Mouse (Mus musculus): ENCODE measurements around the gene Henmt1. TPM values are rescaled to one million over a fixed set of nuclear protein-coding genes. Genes with fewer than 3 reads are reported as not detected.
A peak's percentile ranks its signal among the peaks of the same experiment; 100 is the strongest.

Gene Henmt1
- total RNA-seq (2017) = not detected in 2 replicates

DNA sequence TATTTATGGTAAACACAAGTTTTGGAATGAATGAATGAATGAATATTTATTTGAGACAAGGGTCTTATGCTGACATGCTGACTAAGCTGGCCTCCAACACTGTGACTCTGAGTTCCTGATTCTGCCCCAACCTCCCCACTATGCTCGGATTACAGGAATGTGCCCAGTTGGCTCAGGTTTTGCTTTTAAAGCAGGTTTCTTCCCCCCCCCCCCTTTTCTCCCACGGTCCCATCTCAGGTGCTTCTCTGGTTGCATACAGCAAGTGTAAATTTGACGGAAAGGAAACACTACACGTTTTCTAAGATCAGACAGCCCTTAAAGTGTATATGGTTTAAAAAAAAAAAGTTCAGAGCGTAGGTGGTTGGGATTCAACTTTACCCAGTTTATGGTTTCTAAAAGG, at the start of gene Henmt1:
Henmt1 (plus strand) TSS at position 301 of the 400 bp plus-strand sequence.
- no peak for ATAC-seq (replicated peaks; ENCODE audit: low read depth, poor library complexity, severe bottlenecking)

DNA sequence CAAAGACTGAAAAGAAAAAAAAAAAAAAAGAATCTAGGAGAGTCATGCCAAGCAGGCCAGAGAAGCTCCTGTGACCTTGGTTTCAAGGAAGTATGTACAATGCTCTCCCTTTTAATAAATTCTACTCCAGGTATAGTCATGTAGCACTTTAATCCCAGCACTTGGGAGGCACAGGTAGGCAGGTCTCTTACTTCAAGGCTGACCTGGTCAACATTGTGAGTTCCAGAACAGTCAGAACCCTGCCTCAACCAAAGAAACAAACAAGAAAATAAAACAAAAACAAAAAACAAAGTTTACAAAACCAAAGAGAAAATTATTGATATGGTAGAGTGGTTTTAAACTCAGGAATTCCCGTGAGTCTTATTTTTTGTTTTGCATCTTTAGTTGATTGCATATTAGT, 49.8 kb upstream of the Henmt1 start, which contains the start of gene Fndc7:
Fndc7 (minus strand) TSS at position 101 of the 400 bp plus-strand sequence.
- ATAC-seq (replicated peaks; ENCODE audit: low read depth, poor library complexity, severe bottlenecking) = no peak

DNA sequence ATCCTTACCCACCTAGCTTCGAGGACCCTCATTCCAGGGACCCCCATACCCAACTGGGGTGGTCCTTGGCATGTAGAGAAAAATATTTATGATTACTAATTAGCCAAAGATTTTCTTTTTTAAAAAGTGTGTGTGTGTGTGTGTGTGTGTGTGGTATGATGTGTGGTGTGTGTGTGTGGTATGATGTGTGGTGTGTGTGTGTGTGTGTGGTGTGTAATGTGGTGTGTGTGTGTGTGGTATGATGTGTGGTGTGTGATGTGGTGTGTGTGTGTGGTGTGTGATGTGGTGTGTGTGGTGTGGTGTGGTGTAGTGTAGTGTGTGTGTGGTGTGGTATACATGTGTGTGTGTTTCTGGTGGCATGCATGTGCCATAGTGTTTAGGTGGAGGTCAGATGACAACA, 47.6 kb upstream of the Henmt1 start:
- no peak for ATAC-seq (replicated peaks; ENCODE audit: low read depth, poor library complexity, severe bottlenecking)

DNA sequence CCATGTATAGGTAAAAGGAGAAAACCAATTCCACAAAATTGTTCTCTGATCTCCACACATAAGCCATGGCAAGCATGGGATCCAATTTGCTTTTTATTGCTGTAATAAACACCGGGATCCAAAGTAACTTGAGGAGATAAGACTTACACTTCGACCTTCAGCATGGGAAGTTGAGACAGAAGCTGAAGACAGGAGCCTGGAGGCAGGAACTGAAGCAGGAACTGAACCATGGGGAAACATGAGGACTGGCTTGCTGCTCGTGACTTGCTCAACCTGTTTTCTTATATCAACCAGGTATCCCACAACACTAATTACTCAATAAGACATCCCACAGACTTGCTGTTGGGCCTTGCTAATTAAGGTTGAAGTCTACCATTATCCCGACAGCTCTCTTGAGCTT, 46.8 kb upstream of the Henmt1 start:
- ATAC-seq (replicated peaks; ENCODE audit: low read depth, poor library complexity, severe bottlenecking) = no peak

DNA sequence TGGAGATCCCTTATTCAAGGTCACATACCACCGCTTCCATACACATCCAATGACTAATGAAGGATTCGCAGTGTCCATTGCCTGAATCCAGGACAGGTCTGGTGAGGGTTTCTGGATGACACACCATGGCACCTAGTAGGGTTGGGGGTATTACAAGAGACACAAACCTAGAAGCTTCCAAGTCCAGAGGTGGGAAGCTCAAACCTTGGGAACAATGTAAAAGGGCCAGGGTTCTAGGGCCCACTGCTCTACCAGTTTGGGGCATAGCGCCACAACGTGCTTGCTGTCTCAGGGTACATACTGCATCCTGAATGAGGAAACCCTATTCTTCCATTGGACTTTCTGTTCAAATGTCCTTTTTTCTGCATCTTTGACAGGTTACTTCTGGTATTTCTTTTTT, 41.0 kb upstream of the Henmt1 start:
- no peak for ATAC-seq (replicated peaks; ENCODE audit: low read depth, poor library complexity, severe bottlenecking)

DNA sequence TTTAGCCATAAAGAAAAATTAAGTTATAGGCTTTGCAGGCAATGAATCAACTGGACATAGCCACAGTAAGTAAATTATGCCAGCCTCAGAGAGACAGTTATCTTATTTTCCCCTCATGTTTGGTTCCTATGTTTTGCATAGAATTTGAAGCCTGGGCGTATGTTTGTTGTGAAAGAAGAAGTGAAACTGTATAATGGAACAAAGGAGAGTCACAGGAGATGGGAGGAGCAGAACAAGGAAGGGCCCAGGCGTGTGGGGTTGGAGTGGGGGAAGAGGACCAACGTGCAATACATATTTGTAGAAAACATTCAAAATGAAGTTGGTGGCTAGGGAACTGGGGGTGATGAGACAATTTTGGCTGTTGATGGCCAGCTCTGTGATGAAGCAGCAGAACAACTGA, 39.5 kb upstream of the Henmt1 start:
- ATAC-seq (replicated peaks; ENCODE audit: low read depth, poor library complexity, severe bottlenecking) = peak; percentile 94

DNA sequence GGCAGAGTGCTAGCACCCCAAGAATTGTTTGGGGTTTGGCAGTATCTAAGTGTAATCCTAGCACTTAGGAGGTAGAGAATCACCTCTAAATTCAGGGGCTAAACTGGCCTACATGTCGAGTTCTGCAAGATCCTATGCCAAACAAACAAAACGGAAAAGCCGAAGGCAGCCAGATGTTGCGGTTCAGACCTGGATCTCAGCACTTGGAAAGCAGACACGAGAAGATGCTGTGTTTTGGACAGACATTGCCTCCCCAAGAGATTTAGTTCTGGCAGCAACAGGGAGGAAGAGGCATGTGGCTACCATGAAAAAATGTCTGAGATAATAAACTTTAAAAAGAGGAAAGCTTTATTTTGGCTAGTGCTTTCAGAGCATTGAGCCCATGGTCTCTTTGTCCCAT, 39.0 kb upstream of the Henmt1 start:
- no peak for ATAC-seq (replicated peaks; ENCODE audit: low read depth, poor library complexity, severe bottlenecking)

DNA sequence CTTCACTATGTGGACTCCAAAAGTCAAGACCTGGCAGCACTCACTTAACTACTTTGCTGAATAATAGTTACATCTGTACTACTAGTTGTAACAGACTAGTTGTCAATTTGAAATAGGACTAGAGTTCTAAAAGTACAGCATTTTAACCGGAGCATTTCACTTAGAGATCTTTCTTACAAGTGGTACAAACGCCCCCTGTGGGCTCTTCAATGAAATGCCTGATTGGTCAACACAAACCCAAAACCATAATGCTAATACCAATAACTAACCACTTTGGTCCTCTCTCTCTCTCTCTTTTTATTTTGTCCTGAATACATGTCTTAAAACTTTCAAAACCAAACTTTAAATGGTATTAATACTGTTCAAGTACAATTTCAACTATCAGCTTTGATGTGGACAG, 37.6 kb upstream of the Henmt1 start:
- ATAC-seq (replicated peaks; ENCODE audit: low read depth, poor library complexity, severe bottlenecking) = no peak

DNA sequence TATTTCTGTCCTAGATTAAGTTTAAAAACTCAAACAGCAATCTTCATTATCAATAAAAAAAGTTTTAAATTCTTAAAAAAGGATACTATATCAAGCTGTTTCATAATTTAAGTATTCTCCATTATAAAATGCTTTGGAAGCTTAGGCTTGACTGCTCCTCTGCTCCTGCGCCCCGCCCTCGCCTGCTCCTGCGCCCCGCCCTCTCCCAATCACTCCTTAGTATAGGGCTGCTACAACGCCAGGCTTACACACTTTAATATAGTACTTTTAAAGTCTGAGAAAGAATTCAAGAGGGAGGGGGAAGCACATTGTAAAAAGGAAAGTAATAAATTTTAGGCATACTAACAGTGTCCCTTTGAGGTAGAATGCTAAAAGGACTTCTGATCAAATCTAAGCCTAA, 36.7 kb upstream of the Henmt1 start:
- no peak for ATAC-seq (replicated peaks; ENCODE audit: low read depth, poor library complexity, severe bottlenecking)

DNA sequence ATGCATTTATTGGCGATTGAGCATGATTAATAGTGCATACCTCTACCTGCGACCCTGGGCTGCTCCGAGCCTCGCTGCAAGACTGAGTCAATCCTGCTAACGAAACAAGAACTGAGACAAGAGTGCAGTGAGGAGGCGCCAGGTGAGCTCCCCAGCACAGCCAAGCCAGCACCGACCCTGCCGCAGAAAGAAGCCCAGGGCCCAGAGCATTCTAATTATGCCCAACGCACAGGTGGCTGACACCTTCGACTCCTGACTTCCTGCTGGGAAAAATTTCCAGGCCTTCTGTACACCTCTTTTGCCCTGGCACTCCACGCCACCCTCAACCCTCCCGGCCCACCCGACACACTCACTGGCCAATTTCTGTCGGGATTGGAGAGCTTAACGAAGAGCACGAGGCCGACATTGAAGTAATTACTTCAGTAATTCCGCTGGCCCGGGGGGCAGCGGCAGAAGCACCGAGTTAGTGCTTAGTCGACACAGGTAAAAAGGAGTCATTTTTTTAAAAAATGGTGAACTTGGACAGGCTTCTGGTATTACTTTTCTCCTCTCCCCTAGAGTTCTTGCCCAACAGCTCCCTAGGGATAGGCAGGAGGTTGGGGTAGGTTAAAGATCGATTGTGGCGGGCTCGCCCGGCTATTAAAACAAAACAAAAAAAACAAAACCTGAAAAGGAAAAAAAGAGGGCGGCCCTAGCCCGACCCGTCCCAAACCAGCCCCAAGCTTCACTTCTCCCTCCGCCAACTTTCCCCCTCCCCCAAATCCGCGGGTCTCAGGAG, 29.2 kb upstream of the Henmt1 start:
- no peak for ATAC-seq (replicated peaks; ENCODE audit: low read depth, poor library complexity, severe bottlenecking)

DNA sequence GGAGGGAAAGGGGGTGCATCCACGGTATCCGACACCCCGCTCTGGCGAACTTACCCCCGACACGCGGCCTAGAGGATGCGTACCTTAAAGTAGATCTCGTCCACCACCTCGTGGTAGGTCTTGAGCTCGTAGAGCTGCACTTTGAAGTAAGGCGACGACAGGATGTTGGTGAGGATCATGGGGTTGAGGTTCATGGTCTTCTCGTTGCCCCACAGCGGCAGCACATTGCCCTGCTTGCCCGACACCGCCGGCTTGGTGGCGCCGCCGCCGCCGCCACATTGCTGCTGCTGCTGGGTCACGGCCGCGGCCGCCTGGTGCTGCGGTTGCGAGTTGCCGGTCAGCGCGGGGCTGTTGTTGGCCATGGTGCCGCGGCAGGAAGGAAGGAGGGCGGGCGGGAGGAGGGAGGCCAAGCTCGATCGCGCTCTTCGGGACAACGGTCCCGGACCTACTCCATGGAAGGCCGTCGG, 28.6 kb upstream of the Henmt1 start:
- ATAC-seq (replicated peaks; ENCODE audit: low read depth, poor library complexity, severe bottlenecking) = peak; percentile 67

DNA sequence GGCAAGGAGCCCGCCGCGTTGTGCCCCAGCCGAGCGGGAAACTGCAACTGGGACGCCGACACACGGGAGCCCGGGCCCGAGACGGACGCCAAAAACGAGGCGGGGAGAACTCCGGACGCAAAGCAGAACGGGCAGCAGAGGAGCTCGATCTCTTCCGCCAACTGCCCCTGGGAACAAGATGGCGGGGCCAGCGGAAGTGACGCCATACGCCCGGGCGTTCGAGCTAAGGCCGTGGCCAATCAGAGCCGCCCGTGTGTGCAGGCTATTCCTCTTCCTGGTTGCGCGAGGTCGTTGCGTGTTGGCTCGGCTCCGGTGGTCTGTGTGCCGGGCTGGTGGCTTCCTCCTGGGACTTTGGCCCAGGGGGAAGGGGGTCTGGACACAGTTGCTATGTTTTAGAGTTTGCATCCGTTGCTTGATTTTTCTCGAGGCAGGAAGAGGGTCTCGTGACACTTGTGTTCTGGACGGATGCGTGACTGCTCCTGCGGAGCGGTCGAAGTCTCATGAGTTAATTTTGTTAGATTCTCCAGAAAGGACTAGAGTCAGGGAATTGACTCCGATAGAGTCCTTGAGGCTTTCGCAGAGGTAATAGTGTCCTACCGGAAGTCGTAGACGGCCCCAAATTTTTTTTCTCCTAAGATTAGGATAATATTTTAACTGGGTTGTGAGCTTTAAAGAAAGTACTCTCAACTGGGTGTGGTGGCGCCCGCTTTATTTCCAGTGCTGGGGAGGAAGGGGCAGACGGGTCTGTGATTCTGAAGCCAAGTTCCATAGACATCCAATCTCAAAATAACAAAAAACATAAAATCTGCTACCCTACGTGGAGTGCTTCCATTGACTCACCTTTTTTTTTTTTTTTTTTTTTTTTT, 27.9 kb upstream of the Henmt1 start, which contains the start of gene Prpf38b:
Prpf38b (minus strand) TSS at position 180 of the 866 bp plus-strand sequence.
- peak; percentile 93 for ATAC-seq (replicated peaks; ENCODE audit: low read depth, poor library complexity, severe bottlenecking)

DNA sequence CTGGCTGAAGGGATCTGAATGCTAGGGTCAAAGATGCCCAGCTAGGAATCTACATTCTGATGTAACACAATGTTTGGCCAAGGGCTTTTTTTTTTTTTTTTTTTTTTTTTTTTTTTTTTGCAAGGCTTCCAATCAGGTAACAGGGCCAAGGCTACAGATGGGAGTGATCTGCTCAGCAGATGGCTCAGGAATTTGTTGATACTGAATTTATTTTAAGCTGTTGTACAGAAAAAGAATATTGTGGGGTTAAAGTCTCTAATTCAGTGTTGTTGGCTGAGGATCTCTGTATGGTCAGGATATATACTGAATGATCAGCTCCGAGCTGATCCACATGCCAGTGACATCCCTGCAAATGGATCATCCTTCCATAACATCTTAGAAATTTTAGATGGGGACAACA, 23.7 kb upstream of the Henmt1 start:
- no peak for ATAC-seq (replicated peaks; ENCODE audit: low read depth, poor library complexity, severe bottlenecking)

DNA sequence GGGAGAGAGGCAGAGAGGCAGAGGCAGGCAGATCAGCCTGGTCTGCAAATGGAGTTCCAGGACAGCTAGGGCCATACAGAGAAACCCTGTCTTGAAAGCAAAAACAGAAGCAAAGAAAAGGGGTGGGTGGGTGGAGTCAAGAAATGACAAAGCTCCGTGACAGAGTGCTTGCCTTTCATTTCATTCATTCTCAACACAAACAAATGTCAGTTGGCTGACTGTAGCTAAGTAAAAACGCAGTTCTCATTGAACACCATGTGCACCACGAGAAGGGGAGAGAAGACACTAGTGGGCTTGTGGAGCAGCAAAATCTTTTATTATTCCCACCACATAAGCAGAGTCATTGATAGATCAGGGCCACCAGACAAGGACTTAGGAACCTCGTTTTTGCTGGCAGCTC, 22.8 kb upstream of the Henmt1 start:
- ATAC-seq (replicated peaks; ENCODE audit: low read depth, poor library complexity, severe bottlenecking) = no peak

DNA sequence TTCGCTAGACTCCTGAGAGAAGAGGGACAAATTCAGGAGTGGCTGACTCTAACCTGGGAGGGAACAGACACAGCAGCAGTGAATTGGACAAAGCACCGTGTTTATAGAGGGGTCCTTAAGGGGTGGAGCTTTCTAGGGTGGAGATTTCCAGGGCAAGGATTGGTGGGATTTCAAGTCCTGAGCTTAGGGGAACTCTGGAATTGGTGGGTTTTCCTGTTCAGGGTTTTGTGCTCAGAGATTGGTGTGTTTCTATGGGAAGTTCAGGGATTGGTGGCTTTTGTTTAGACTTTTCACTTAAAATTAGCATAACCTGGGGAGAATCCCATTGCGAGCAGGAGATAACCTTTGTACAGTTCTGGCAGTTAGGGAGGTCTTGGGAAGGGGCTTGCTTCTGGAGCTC, 21.7 kb upstream of the Henmt1 start:
- no peak for ATAC-seq (replicated peaks; ENCODE audit: low read depth, poor library complexity, severe bottlenecking)

DNA sequence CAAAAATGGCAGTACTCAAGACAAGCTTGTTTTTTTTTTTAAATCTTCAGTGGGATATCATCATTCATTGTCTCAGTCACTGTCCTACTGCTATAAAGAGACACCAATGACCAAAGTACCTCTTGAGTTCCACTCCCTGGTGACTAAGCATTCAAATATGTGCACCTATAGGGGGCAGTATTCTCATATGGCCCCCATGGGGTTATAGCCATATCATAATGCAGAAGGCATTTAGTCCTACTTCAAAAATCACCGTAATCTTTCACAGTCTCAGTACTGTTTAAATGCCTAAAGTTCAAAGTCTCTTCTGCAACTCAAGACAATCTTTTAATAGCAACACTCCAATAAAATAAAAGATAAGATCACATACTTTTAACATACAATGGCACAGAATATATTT, 20.8 kb upstream of the Henmt1 start:
- no peak for ATAC-seq (replicated peaks; ENCODE audit: low read depth, poor library complexity, severe bottlenecking)

DNA sequence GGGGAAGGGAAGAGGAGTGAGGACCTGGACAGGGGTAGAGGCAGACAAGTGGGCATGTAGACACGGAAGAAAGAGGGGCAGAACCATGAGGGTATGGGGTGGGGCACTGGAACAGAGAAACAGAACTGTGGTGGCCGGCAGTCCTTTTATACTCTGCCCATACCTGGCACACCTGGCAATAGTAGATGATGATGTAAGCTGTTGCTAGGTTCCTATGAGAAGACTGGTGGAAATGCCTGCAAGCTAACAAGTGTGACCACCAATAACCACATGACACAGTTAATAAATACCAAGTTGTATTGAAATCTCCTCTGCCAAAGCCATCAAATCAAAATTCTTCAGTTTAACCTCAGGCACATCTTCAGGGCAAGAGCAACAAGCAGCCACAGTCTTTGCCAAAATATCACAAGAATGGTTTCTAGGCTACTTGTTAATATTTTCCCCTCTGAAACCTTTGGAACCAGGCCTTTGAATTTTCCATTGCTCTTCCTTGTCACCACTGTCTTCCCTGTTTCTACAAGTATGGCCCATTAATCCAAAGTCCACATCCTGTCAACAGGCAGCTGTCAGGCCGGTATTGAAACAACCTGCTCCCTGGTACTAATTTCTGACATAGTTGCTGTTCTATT, 19.1 kb upstream of the Henmt1 start:
- no peak for ATAC-seq (replicated peaks; ENCODE audit: low read depth, poor library complexity, severe bottlenecking)

DNA sequence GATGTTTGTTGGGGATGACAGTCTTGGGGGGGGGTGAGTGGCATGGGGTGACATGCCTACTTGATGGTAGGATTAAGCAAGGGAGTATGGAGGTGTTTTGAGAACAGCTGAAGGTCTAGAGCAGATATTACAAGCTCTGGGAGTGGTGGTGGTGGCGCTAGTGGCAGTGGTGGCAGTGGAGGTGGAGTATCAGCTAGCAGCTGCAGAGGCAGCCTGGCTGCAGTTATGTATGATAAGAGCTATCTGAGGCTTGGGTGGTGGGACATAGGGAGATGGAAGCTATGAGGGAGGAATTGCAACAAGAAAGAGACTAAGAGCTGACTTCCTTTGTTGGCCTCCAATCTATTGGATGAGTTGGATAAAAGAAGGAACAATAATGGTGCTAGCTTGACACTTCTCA, 17.9 kb upstream of the Henmt1 start:
- peak; percentile 62 for ATAC-seq (replicated peaks; ENCODE audit: low read depth, poor library complexity, severe bottlenecking)

DNA sequence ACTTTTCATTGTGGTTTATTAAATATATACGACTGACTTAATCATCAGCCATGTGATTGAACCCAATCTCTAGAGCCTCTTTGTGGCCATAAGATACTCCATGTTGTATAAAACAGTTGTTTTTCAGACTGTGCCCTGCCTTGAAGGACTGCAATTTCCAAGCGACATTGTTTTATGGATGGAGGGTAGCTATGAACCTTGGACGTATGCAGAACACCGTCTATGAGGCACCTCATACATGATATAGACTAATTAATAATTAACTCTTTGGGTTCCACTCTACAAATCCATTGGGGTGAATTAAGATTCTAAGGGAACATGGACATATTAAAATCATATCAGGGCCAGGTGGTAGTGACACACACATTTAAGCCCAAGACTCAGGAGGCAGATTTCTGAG, 14.0 kb upstream of the Henmt1 start:
- ATAC-seq (replicated peaks; ENCODE audit: low read depth, poor library complexity, severe bottlenecking) = no peak

DNA sequence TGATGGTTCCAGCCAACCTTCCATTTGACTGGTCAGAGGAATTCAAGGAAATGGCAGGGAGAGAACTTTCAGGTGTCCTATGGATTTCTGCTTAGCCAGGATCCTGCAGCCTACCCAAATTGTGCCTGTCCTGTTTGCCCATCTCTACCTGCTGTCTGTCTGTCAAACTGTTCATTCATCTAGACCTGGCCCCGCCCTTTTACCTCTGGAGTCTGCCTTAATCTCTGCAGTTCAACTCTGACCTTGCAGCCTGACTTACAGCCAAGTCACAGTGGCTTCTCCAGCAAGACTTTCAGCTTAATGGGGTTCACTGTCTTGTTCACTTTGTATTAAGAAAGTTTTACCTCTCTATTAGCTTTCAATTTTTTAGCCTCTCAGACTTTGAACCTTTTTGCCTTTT, 13.4 kb upstream of the Henmt1 start:
- ATAC-seq (replicated peaks; ENCODE audit: low read depth, poor library complexity, severe bottlenecking) = no peak

DNA sequence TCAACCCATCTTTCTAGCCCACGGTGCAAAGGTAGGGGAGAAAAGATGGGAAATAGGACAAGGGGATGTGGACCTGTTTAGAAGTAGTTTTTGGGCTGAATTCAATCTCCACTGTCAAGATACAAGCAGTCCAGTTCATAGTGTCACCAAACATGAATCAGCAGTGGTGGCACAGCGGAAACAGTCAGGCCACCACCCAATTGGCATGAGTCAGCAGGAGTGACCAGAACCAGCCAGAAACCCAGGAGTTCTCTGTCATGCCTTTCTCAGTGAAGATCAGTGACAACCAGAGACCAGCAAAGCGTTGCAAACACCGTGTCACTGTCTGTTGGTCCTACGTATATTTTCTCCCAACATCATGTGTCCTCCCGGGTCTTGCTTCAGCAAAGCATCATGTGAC, 6.1 kb upstream of the Henmt1 start:
- no peak for ATAC-seq (replicated peaks; ENCODE audit: low read depth, poor library complexity, severe bottlenecking)

All from common myeloid progenitor, adult 5-6 weeks (primary cell).